Mouse (Mus musculus) limb, embryonic 13.5 days (tissue): ENCODE data around the gene Spem2. TPM values are rescaled to one million over a fixed set of nuclear protein-coding genes. Genes with fewer than 3 reads are reported as not detected.

Source experiments
- ATAC-seq: fragments of 200-750 bp; cut with Nextera tagmentation; 2 replicates; pipeline ENCODE4 v1.8.0; 2017; ENCODE audit warnings: low read depth, moderate number of reproducible peaks, moderate TSS enrichment; ENCODE audit not compliant: low FRiP score
- H3K27ac ChIP-seq: fragments of 300-500 bp; sonication (generic); 2 replicates; pipeline ENCODE4 v1.5.1; 2015; ENCODE audit warnings: inconsistent platforms, mild to moderate bottlenecking, moderate library complexity
- H3K27me3 ChIP-seq: fragments of 300-500 bp; sonication (generic); 2 replicates; pipeline ENCODE4 v1.6.1; 2015; ENCODE audit warnings: mild to moderate bottlenecking, inconsistent platforms
- H3K36me3 ChIP-seq: fragments of 300-500 bp; sonication (generic); 2 replicates; pipeline ENCODE4 v1.6.1; 2015; ENCODE audit warnings: inconsistent platforms, mild to moderate bottlenecking, moderate library complexity
- H3K4me1 ChIP-seq: fragments of 300-500 bp; sonication (generic); 2 replicates; pipeline ENCODE4 v1.6.1; 2015; ENCODE audit warnings: inconsistent platforms
- H3K4me2 ChIP-seq: fragments of 300-500 bp; sonication (generic); replicated peaks from 2 replicates; pipeline ENCODE4 v1.6.1; 2015; ENCODE audit warnings: inconsistent platforms, mild to moderate bottlenecking, moderate library complexity
- H3K4me3 ChIP-seq: fragments of 300-500 bp; sonication (generic); 2 replicates; pipeline ENCODE4 v1.5.1; 2015; ENCODE audit warnings: moderate library complexity, mild to moderate bottlenecking, inconsistent platforms
- H3K9ac ChIP-seq: fragments of 300-500 bp; sonication (generic); 2 replicates; pipeline ENCODE4 v1.6.1; 2015; ENCODE audit warnings: mild to moderate bottlenecking, inconsistent platforms
- H3K9me3 ChIP-seq: fragments of 300-500 bp; sonication (generic); 2 replicates; pipeline ENCODE4 v1.6.1; 2016; ENCODE audit warnings: inconsistent platforms
- WGBS: fragments of 180-500 bp; shearing (Covaris S2); methylation state at CpG from one replicate; pipeline ENCODE4 v1.1.7; 2015; 5-methylcytosine and 5-hydroxymethylcytosine counted together
- polyA plus RNA-seq: library from polyadenylated mRNA; unstranded; fragments of >200 nt; fragmentation: Nextera tagmentation; extraction: Ambion mirVana; gene quantifications from 2 replicates; pipeline ENCODE4 v1.2.1, GENCODE M21; 2015

Spem2 gene
- polyA plus RNA-seq, 1 experiment from 2014 or later = not detected

GRCm38 (mm10) chr11:69803786-69804651 lies 14.2 kb downstream of the Spem2 start:
- H3K9me3 ChIP-seq = no peaks in the 10 kb centered on the region
- WGBS = 2% methylated on average over 60 of the region's 60 CpGs
- H3K9ac ChIP-seq = peak overlapping the region; percentile 79
- peaks cover 61% of the 10 kb centered on the region for H3K4me1 ChIP-seq
- peak overlapping the region; percentile 57 for H3K4me3 ChIP-seq
- ATAC-seq = peak; percentile 26; the same call in 1 of the 2 replicates
- peak overlapping the region; percentile 92 for H3K4me2 ChIP-seq
- no peaks in the 10 kb centered on the region for H3K36me3 ChIP-seq
- H3K27ac ChIP-seq = 0 out of 2 replicates have a peak overlapping the region, but pooled peaks have one; percentile 3
- H3K27me3 ChIP-seq = peaks cover 86% of the 10 kb centered on the region

- peak overlapping the region; percentile 57 for H3K4me3 ChIP-seq
- no peak for ATAC-seq
- no peaks in the 10 kb centered on the region for H3K9me3 ChIP-seq
- peaks cover 93% of the 10 kb centered on the region for H3K27me3 ChIP-seq
- H3K4me2 ChIP-seq = peak overlapping the region; percentile 92
- H3K27ac ChIP-seq = 0 out of 2 replicates have a peak overlapping the region, but pooled peaks have one; percentile 3
- H3K36me3 ChIP-seq = no peaks in the 10 kb centered on the region
- H3K9ac ChIP-seq = peak overlapping the region; percentile 79
- 1% methylated on average over 12 of the region's 12 CpGs for WGBS
- H3K4me1 ChIP-seq = peaks cover 63% of the 10 kb centered on the region
Observed at GRCm38 (mm10) chr11:69803328-69803727, 14.9 kb downstream of the Spem2 start.

GRCm38 (mm10) chr11:69802648-69803105 lies 15.6 kb downstream of the Spem2 start:
- Histone ChIP-seq H3K27ac (0 out of 2 replicates have a peak overlapping the region, but pooled peaks have one; percentile 17), H3K4me1 (peaks cover 63% of the 10 kb centered on the region), H3K4me3 (peak overlapping the region; percentile 57), H3K4me2 (peak overlapping the region; percentile 92), H3K9ac (peak overlapping the region; percentile 79), H3K9me3 (no peaks in the 10 kb centered on the region), H3K36me3 (no peaks in the 10 kb centered on the region), H3K27me3 (peaks cover 94% of the 10 kb centered on the region)
- under 1% methylated on average over 32 of the region's 33 CpGs for WGBS
- 0 out of 2 replicates have a peak, but pooled peaks have one; percentile 33 for ATAC-seq

GRCm38 (mm10) chr11:69801379-69801977 lies 16.8 kb downstream of the Spem2 start, which contains the start of gene Fgf11:
Gene Fgf11, minus strand, starts transcription at chr11:69801857.
- peak within 1 kb of the TSS; percentile 79 for H3K9ac ChIP-seq
- H3K27ac ChIP-seq = peak within 1 kb of the TSS; percentile 61; the same call in 1 of the 2 replicates
- no peak for ATAC-seq
- peak within 1 kb of the TSS; percentile 57 for H3K4me3 ChIP-seq
- WGBS = 1% methylated on average over 33 of the region's 33 CpGs
- peaks cover 93% of the 10 kb centered on the region for H3K27me3 ChIP-seq
- H3K36me3 ChIP-seq = no peaks in the 10 kb centered on the region
- H3K4me2 ChIP-seq = peak within 1 kb of the TSS; percentile 92
- peaks cover 63% of the 10 kb centered on the region for H3K4me1 ChIP-seq
- H3K9me3 ChIP-seq = no peaks in the 10 kb centered on the region

DNA sequence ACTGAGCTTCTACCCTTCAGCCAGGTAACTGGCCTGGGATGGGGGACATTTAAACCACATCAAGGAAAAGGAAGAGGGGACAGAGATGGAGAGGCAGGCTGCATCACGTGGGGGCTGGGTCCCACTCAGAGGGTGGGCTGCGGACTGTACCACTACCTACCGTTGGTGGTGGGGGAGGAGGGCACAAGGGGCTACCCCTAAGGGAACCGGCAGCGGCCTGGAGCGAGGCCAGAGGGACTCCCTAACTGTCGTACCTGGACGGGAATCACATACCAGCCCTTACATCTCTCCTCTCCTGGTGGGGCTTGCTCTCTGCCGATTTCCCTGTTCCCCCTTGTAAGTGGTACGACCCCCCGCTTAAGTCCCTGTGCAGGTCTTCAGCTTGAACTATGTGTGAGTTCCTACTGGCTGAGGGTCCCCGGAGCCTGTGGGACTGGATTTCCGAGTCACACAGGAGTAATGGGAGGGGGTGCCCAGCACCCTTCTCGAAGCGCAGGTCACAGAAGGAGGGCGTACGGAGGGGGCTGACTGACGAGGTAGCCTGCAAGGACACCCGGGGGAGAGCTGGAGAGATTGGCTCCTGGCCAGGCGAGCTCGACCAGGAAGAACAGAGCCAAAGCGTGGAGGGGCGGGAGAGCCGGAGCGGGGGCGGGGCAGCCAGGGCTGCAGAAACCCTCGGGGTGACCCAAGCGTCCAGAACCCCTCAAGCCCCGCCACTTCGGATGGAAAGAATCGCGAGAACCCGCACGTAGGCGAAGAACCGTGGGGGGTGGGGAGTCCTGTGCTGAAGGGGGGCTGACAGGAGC lies 17.7 kb downstream of the Spem2 start:
- Histone ChIP-seq H3K36me3 (no peaks in the 10 kb centered on the region), H3K4me2 (peak overlapping the region; percentile 92), H3K27ac (peak overlapping the region; percentile 61; the same call in 1 of the 2 replicates), H3K9ac (peak overlapping the region; percentile 79), H3K4me3 (peak overlapping the region; percentile 57), H3K27me3 (peaks cover 93% of the 10 kb centered on the region), H3K4me1 (peaks cover 70% of the 10 kb centered on the region), H3K9me3 (no peaks in the 10 kb centered on the region)
- 1% methylated on average over 36 of the region's 36 CpGs for WGBS
- peak; percentile 64 for ATAC-seq

DNA sequence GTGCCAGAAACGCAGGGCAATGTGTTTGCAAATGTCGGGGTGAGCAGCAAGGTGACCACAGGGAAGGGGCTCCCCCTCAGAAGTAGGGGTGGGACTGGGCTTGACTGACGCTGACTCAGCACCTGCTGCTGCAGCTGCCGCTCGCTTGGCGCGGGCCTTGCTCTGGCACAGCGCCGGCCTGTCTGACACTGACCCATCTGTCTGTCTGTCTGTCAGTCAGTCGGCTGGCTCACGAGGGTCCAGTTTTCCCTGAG lies 18.2 kb downstream of the Spem2 start:
- Histone ChIP-seq H3K9me3 (no peaks in the 10 kb centered on the region), H3K36me3 (no peaks in the 10 kb centered on the region), H3K27me3 (peaks cover 91% of the 10 kb centered on the region), H3K4me3 (peak overlapping the region; percentile 57), H3K4me2 (peak overlapping the region; percentile 92), H3K9ac (peak overlapping the region; percentile 79), H3K4me1 (peaks cover 73% of the 10 kb centered on the region), H3K27ac (peak overlapping the region; percentile 61; the same call in 1 of the 2 replicates)
- under 1% methylated on average over 11 of the region's 11 CpGs for WGBS
- ATAC-seq = no peak

DNA sequence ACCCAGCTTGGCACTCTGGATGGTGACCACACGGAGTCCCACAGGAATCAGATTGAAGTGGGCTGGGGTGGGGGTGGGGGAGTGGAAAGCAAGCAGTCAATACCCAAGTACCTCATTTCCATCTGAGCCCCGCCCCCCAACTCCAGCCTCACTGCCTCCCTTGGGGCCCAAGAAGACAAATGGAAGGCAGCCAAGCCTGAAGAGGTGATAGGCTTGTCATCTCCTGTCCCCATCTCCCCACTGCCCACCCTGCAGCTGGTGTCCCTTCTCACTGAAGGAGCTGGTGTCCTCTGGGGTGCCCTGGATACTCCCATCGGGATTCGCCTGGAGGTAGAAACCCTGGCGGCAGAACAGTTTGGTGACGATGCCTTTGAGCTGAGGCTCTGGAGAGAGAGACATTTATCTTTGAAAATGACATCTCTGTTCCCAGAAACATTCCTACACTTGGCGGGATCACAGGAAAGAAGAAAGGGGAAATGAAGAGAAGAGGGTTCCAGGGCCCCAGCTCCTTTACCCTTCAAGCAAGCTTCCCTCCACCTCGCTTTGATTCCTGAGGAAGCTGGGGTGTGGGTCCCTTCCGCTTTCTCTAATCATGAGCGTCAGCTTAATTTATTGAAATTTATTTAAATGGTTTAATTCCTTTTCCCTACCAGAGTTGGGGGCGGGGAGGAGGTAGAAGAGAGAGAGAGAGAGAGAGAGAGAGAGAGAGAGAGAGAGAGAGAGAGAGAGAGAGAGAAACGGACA lies 18.7 kb downstream of the Spem2 start:
- Histone ChIP-seq H3K36me3 (no peaks in the 10 kb centered on the region), H3K4me2 (peak overlapping the region; percentile 92), H3K9me3 (no peaks in the 10 kb centered on the region), H3K27me3 (peaks cover 91% of the 10 kb centered on the region), H3K4me1 (peaks cover 69% of the 10 kb centered on the region), H3K4me3 (peak overlapping the region; percentile 57), H3K9ac (0 out of 2 replicates have a peak overlapping the region, but pooled peaks have one; percentile 25), H3K27ac (no peak overlapping the region)
- ATAC-seq = no peak
- whole genome bisulfite sequencing = 28% methylated on average over 12 of the region's 12 CpGs

- ATAC-seq = no peak
- Histone ChIP-seq H3K36me3 (no peaks in the 10 kb centered on the region), H3K9ac (no peak overlapping the region), H3K27me3 (peaks cover 88% of the 10 kb centered on the region), H3K27ac (no peak overlapping the region), H3K4me1 (peaks cover 52% of the 10 kb centered on the region), H3K4me2 (no peak overlapping the region), H3K9me3 (no peaks in the 10 kb centered on the region), H3K4me3 (no peak overlapping the region)
- WGBS = 62% methylated on average over 7 of the region's 7 CpGs
Observed at GRCm38 (mm10) chr11:69797924-69798323, 20.3 kb downstream of the Spem2 start.

DNA sequence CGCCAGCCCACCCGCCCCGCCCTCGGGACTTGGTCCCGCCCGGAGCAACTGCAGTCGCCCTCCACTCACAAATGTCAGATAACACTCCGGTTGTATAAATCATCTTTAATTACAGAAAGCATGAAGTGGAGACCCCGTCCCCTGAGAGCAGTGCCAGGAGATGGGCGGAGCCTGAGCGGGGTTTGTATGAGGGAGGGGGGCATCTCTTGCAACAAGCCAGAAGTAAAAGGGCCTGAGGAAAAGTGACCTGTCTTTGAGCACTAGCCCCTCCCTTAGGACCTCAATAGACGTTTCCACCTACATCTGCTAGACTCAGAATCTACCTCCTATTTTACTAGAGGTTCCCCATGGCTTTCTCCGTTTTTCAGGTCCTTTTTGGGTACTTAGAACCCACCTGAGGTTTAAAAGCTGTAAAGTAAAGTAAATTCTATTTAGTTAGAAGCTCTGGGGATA lies 22.3 kb downstream of the Spem2 start:
- Histone ChIP-seq H3K27me3 (peaks cover 70% of the 10 kb centered on the region), H3K27ac (0 out of 2 replicates have a peak overlapping the region, but pooled peaks have one; percentile 56)
- under 1% methylated on average over 13 of the region's 13 CpGs for WGBS

DNA sequence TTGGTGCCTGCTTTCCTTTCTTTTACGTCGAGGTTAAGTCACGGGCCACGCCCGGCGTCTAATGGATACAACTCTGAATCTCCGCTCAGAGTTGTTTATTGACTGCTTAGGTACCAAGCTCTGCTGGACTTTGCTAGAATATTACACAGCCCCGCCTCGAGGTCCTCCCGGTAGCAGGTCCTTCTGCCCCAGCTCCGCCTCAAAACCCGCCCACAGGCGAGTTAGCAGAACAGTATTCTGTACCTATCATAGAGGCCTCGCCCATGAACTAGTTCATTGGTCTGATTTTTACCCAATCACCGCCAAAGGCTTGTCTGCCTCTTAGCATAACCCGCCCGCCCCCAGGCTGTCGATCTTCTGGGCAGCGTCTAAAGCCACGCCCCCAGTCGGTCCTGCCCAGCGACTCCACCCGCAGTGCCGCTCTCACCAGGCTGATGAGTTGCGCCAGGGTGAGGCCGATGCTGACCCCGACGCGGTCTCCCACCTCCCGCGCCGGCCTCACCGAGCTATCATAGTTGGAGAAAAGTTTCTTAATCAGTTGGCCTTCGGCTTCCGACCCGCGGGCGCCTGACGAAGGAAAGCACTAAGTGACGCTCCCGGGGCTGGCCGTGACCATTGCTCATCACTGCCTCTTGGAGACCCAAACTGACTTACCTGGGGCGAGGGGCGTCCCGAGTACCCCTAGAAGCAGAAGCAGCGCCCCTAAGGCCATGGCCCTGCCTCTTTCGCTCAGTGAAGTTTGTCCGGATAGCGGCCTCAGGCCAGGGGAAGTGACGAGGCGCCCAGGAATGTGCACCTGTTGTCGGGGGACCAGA lies 22.9 kb downstream of the Spem2 start, which contains the start of gene Chrnb1:
TSS of gene Chrnb1 (minus strand) at position 776 of the 815 bp plus-strand sequence.
- 2% methylated on average over 52 of the region's 52 CpGs for WGBS
- Histone ChIP-seq H3K4me2 (peak within 1 kb of the TSS; percentile 90), H3K27me3 (peaks cover 69% of the 10 kb centered on the region), H3K4me1 (peaks cover 27% of the 10 kb centered on the region), H3K9me3 (no peaks in the 10 kb centered on the region), H3K4me3 (peak within 1 kb of the TSS; percentile 54), H3K36me3 (no peaks in the 10 kb centered on the region), H3K27ac (peak within 1 kb of the TSS; percentile 56; the same call in 1 of the 2 replicates), H3K9ac (peak within 1 kb of the TSS; percentile 66)
- peak; percentile 97 for ATAC-seq

More for the DNA sequence above, 22.3 kb downstream of the Spem2 start:
- peak overlapping the region; percentile 90 for H3K4me2 ChIP-seq
- H3K4me1 ChIP-seq = peaks cover 33% of the 10 kb centered on the region
- no peaks in the 10 kb centered on the region for H3K36me3 ChIP-seq
- peak overlapping the region; percentile 66 for H3K9ac ChIP-seq
- H3K9me3 ChIP-seq = no peaks in the 10 kb centered on the region
- ATAC-seq = no peak
- H3K4me3 ChIP-seq = peak overlapping the region; percentile 54
